Mouse (Mus musculus): ENCODE measurements around the gene Trim71.

Gene Trim71

GRCm38 (mm10) chr9:114563761-114564606 is at the start of gene Trim71:
Gene Trim71 (minus strand): TSS chr9:114564369.
- peak; percentile 19 to 40 for DNase-seq (ENCODE audit: low spot score in 2 of 2)

- DNase-seq (ENCODE audit: low spot score in 2 of 2) = no peak
Measured at GRCm38 (mm10) chr9:114613026-114613425, 48.9 kb upstream of the Trim71 start.

- no peak for DNase-seq (ENCODE audit: low spot score in 2 of 2)
Measured at GRCm38 (mm10) chr9:114612566-114612965, 48.4 kb upstream of the Trim71 start.

GRCm38 (mm10) chr9:114610266-114610665 is 46.1 kb upstream of the Trim71 start:
- no peak for DNase-seq (ENCODE audit: low spot score in 2 of 2)

- DNase-seq (ENCODE audit: low spot score in 2 of 2) = no peak
Measured at GRCm38 (mm10) chr9:114603876-114604540, 39.8 kb upstream of the Trim71 start.

GRCm38 (mm10) chr9:114601096-114601495 is 36.9 kb upstream of the Trim71 start:
- DNase-seq (ENCODE audit: low spot score in 2 of 2) = no peak

- DNase-seq (ENCODE audit: low spot score in 2 of 2) = no peak
Measured at GRCm38 (mm10) chr9:114585017-114585345, 20.8 kb upstream of the Trim71 start.

- DNase-seq (ENCODE audit: low spot score in 2 of 2) = no peak
Measured at GRCm38 (mm10) chr9:114584183-114585016, 20.2 kb upstream of the Trim71 start.

- peak; percentile 56 to 67 for DNase-seq (ENCODE audit: low spot score in 2 of 2)
Measured at GRCm38 (mm10) chr9:114583812-114584182, 19.6 kb upstream of the Trim71 start.

GRCm38 (mm10) chr9:114578646-114579045 is 14.5 kb upstream of the Trim71 start:
- DNase-seq (ENCODE audit: low spot score in 2 of 2) = no peak

- no peak for DNase-seq (ENCODE audit: low spot score in 2 of 2)
Measured at GRCm38 (mm10) chr9:114576001-114576400, 11.8 kb upstream of the Trim71 start.

GRCm38 (mm10) chr9:114573528-114573927 is 9.4 kb upstream of the Trim71 start:
- DNase-seq (ENCODE audit: low spot score in 2 of 2) = no peak

- no peak for DNase-seq (ENCODE audit: low spot score in 2 of 2)
Measured at GRCm38 (mm10) chr9:114568682-114569474, 4.7 kb upstream of the Trim71 start.

- DNase-seq (ENCODE audit: low spot score in 2 of 2) = no peak
Measured at GRCm38 (mm10) chr9:114564667-114565066, 498 bp upstream of the Trim71 start.

GRCm38 (mm10) chr9:114562919-114563751 is 1.0 kb downstream of the Trim71 start:
- DNase-seq (ENCODE audit: low spot score in 2 of 2) = peak in 1 of 2 experiments; percentile 30

GRCm38 (mm10) chr9:114562031-114562918 is 1.9 kb downstream of the Trim71 start:
- DNase-seq (ENCODE audit: low spot score in 2 of 2) = no peak

GRCm38 (mm10) chr9:114561671-114561971 is 2.5 kb downstream of the Trim71 start:
- DNase-seq (ENCODE audit: low spot score in 2 of 2) = no peak

GRCm38 (mm10) chr9:114560771-114561670 is 3.1 kb downstream of the Trim71 start:
- no peak for DNase-seq (ENCODE audit: low spot score in 2 of 2)

GRCm38 (mm10) chr9:114560141-114560540 is 4.0 kb downstream of the Trim71 start:
- DNase-seq (ENCODE audit: low spot score in 2 of 2) = no peak
